Mouse (Mus musculus) kidney, postnatal 0 days (tissue): ENCODE measurements at regions not wholly inside any gene's neighbourhood (a gene's known extent, or its start where the extent isn't known, plus 50 kb on each side); places are given as distances from the start of the nearest gene placed in this dataset.

Experiments used
- ATAC-seq: fragments of 200-750 bp; cut with Nextera tagmentation; replicated peaks from 2 replicates; pipeline ENCODE4 v1.8.0; 2017; ENCODE audit warnings: low read depth, moderate number of reproducible peaks, moderate TSS enrichment, moderate library complexity; ENCODE audit not compliant: low FRiP score
- DNase-seq: peaks from one replicate; pipeline ENCODE4 v3.0.0-alpha.2; 2016; ENCODE audit warnings: low spot score
- H3K27ac ChIP-seq: fragments of 300-500 bp; sonication (generic); 2 replicates; pipeline ENCODE4 v1.5.1; 2014; ENCODE audit warnings: mild to moderate bottlenecking
- H3K27me3 ChIP-seq: fragments of 300-500 bp; sonication (generic); 2 replicates; pipeline ENCODE4 v1.6.1; 2014; ENCODE audit warnings: low read length, mixed read lengths; ENCODE audit not compliant: insufficient read depth
- H3K36me3 ChIP-seq: fragments of 300-500 bp; sonication (generic); 2 replicates; pipeline ENCODE4 v1.6.1; 2014; ENCODE audit warnings: low read length, mixed read lengths; ENCODE audit not compliant: insufficient read depth
- H3K4me1 ChIP-seq: fragments of 300-500 bp; sonication (generic); replicated peaks from 2 replicates; pipeline ENCODE4 v1.6.1; 2014; ENCODE audit warnings: antibody characterized with exemption, low read length, mixed read lengths; ENCODE audit not compliant: insufficient read depth
- H3K4me2 ChIP-seq: fragments of 300-500 bp; sonication (generic); 2 replicates; pipeline ENCODE4 v1.6.1; 2014; ENCODE audit warnings: mild to moderate bottlenecking, low read length, moderate library complexity, mixed read lengths
- H3K4me3 ChIP-seq: fragments of 300-500 bp; sonication (generic); replicated peaks from 2 replicates; pipeline ENCODE4 v1.5.1; 2014; ENCODE audit warnings: low read depth, low read length
- H3K9ac ChIP-seq: fragments of 300-500 bp; sonication (generic); 2 replicates; pipeline ENCODE4 v1.6.1; 2014; ENCODE audit warnings: low read depth, low read length
- H3K9me3 ChIP-seq: fragments of 300-500 bp; sonication (generic); replicated peaks from 2 replicates; pipeline ENCODE4 v1.6.1; 2016; ENCODE audit warnings: low read length, inconsistent platforms, mixed read lengths
- CTCF ChIP-seq: IDR thresholded peaks from 2 replicates; pipeline ENCODE4 v1.5.1; 2016; ENCODE audit warnings: antibody characterized with exemption, low read depth, mild to moderate bottlenecking, moderate library complexity
- WGBS: fragments of 180-500 bp; shearing (Covaris S2); extraction: QIAGEN DNeasy Blood & Tissue Kit; methylation state at CpG from one replicate; pipeline ENCODE4 v1.1.7; 2014; 5-methylcytosine and 5-hydroxymethylcytosine counted together

DNA sequence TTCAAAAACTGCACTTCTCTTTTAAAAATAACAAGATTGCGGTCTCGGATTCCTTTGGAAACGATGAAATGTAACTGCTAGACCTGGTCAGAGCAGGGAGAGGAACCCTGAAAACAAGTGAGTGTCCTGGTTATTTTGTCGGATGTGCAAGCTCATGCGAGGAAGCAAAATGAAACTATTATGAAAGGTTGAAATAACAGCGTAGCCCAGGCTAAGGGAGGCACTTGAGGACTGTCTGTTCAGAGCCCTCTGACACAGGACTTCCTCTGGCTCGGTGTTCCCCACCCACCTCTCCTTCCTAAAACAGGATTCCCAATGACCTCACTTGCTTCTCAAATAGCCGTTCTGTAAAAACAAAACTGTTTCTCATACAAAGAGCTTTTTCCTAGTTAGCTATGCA is 51.3 kb upstream of the S1pr1 start:
- Histone ChIP-seq H3K36me3 (no peaks in the 10 kb centered on the region), H3K4me3 (no peak overlapping the region), H3K4me1 (no peaks in the 10 kb centered on the region), H3K27ac (peak overlapping the region; percentile 64), H3K9me3 (no peaks in the 10 kb centered on the region), H3K27me3 (no peaks in the 10 kb centered on the region), H3K9ac (no peak overlapping the region), H3K4me2 (peak overlapping the region; percentile 30; the same call in 1 of the 2 replicates)
- peak; percentile 64 for DNase-seq
- no peak for TF ChIP-seq CTCF
- whole genome bisulfite sequencing: 31% methylated on average over 8 of the region's 8 CpGs
- ATAC-seq: no peak

DNA sequence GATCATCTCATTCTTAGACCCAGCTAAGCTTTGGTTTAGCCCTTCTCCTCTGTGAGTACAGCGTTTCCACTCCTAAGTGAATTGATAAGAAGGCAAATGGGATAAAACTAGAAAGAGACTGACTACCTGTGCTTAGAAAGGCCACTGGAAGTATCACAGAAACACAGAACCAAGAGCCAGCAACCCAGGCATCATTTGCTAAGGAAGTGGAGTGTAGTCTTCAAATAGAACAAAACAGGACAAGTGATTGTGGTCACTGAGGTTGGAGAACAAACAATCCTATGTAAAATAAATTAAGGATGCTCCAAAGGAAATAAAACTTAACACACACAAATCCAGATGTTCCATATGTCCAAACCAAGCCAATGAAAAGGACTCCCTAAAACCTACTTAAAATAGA is 53.4 kb upstream of the S1pr1 start:
- TF ChIP-seq CTCF: no peak
- H3K9ac ChIP-seq: no peak overlapping the region
- H3K4me1 ChIP-seq: no peaks in the 10 kb centered on the region
- ATAC-seq: no peak
- no peak overlapping the region for H3K4me3 ChIP-seq
- 86% methylated on average over 1 of the region's 1 CpGs for WGBS
- 0 out of 2 replicates have a peak overlapping the region, but pooled peaks have one; percentile 39 for H3K27ac ChIP-seq
- H3K9me3 ChIP-seq: no peaks in the 10 kb centered on the region
- no peaks in the 10 kb centered on the region for H3K36me3 ChIP-seq
- H3K27me3 ChIP-seq: no peaks in the 10 kb centered on the region
- no peak overlapping the region for H3K4me2 ChIP-seq
- no peak for DNase-seq

DNA sequence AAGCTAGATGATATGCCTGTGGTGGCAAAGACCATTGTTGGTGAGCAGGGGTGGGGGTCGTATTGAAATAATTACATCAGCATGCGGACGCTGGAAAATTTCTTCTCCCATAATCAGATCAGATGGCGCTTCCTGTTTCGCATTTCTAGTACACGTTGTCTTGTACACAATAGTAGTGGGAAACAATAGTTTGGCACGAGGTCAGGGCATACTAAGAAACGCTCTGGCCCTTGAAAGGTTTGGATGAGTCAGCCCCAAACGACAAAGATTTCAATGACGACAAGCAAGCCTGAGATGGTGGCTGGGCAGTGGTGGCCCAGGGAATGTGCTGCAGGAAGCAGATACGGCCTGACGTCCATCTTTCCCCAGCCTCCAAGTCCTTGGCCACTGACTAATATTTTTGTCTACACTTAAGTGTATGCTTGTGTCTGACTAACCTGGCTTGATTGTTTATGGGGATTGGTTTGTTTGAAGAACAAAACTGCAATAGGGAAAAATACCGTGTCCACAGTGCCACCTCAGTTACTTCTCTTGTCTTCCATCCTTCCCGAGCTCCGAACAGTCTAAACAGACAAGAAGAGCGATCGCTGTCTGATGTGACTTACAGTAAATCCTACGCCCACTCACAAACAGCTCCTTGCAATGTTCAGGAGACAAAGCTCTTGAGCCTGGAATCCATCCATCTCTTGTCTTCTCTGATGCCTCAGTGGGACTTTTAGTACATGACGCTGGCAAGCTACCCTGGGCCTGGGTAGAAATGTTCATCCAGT is 54.1 kb upstream of the S1pr1 start:
- H3K27ac ChIP-seq: peak overlapping the region; percentile 16; the same call in 1 of the 2 replicates
- no peak; the same call in 1 of the 2 replicates for ATAC-seq
- 79% methylated on average over 19 of the region's 19 CpGs for WGBS

DNA sequence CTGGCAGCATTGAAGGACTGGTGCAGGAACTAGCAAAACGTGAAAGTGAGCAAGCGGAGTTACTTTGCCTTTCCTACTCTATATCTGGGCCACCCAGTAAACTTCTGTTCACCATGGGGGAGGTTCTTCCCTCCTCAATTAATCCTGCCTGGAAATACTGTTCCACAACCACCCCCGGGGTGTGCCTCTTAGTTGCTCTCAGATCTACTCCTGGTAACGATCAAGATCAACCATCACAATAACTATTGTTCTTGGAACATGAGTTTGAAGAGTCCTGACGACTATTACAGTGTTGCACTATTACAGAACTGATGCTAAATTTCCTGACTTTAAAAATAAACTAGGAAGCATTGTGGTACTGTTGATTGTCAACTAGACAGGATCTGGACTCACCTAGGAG is 57.8 kb upstream of the S1pr1 start:
- Histone ChIP-seq H3K4me2 (no peak overlapping the region), H3K9ac (no peak overlapping the region), H3K36me3 (no peaks in the 10 kb centered on the region), H3K27ac (no peak overlapping the region), H3K4me1 (no peaks in the 10 kb centered on the region), H3K9me3 (no peaks in the 10 kb centered on the region), H3K4me3 (no peak overlapping the region), H3K27me3 (no peaks in the 10 kb centered on the region)
- no peak for DNase-seq
- no peak for ATAC-seq
- TF ChIP-seq CTCF: no peak
- 74% methylated on average over 5 of the region's 5 CpGs for WGBS

More for the DNA sequence above, 54.1 kb upstream of the S1pr1 start:
- no peaks in the 10 kb centered on the region for H3K4me1 ChIP-seq
- H3K27me3 ChIP-seq: no peaks in the 10 kb centered on the region
- no peak for TF ChIP-seq CTCF
- H3K4me2 ChIP-seq: no peak overlapping the region
- DNase-seq: peak; percentile 58
- H3K4me3 ChIP-seq: no peak overlapping the region
- H3K9ac ChIP-seq: no peak overlapping the region
- H3K36me3 ChIP-seq: no peaks in the 10 kb centered on the region
- H3K9me3 ChIP-seq: no peaks in the 10 kb centered on the region

DNA sequence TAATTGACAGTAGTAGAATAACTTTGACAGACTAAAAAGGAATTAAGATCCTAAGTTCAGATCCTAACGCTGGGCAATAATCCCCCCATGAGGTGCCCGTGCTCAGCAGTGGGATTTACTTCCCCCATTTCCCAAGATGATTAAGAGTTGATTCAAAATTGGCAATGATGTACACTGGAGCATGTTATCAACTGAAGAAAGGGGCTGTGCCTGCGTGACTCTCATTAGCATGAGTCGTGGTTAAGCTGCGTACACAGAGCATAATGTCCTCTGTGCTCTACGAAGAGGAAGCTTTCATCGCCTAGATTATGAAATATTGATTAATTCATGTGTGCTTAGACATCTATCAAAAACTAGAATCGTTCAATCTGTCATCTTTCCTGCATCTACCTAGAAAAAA is 59.4 kb upstream of the S1pr1 start:
- TF ChIP-seq CTCF: no peak
- Histone ChIP-seq H3K27me3 (no peaks in the 10 kb centered on the region), H3K9ac (no peak overlapping the region), H3K4me3 (no peak overlapping the region), H3K4me1 (no peaks in the 10 kb centered on the region), H3K27ac (no peak overlapping the region), H3K9me3 (no peaks in the 10 kb centered on the region), H3K4me2 (no peak overlapping the region), H3K36me3 (no peaks in the 10 kb centered on the region)
- no peak for ATAC-seq
- no peak for DNase-seq
- 75% methylated on average over 8 of the region's 8 CpGs for WGBS

DNA sequence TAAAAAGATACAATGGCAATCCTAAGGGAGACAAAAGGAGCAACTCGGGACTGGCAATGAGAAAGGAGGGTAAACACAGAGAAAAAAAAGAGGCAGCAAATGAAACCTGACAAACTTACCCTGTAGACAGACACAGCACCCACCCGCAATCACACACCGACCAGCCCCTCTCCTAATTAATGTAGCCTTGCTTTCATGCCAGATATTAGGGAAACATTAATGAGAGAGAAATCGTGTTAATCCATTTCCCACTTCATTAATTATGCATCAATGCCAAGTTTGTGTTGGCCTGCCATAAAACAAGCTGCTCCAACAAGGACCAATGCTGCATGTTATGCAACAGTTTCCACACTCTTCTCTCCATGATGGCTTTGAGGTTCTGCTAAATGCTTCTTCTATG is 59.9 kb upstream of the S1pr1 start:
- Histone ChIP-seq H3K4me2 (no peak overlapping the region), H3K9me3 (no peaks in the 10 kb centered on the region), H3K4me3 (no peak overlapping the region), H3K27ac (no peak overlapping the region), H3K36me3 (no peaks in the 10 kb centered on the region), H3K27me3 (no peaks in the 10 kb centered on the region), H3K4me1 (no peaks in the 10 kb centered on the region), H3K9ac (no peak overlapping the region)
- WGBS: 59% methylated on average over 4 of the region's 4 CpGs
- TF ChIP-seq CTCF: no peak
- DNase-seq (no peak), ATAC-seq (no peak)
